Mouse (Mus musculus) splenic B cell, adult 2 months (primary cell): ENCODE data around the gene Nxn.

Source experiments
- DNase-seq: peaks from one replicate; pipeline ENCODE4 v3.0.0-alpha.2; 2011; ENCODE audit warnings: low read depth, low spot score
- H3K27me3 ChIP-seq: 2 replicates; pipeline ENCODE4 v1.6.1; 2012; ENCODE audit warnings: mild to moderate bottlenecking, low read length, moderate library complexity, mixed read lengths; ENCODE audit not compliant: control insufficient read depth, poor library complexity, insufficient read depth, severe bottlenecking
- H3K36me3 ChIP-seq: 2 replicates; pipeline ENCODE4 v1.6.1; 2012; ENCODE audit warnings: mild to moderate bottlenecking, low read length, moderate library complexity, mixed read lengths; ENCODE audit not compliant: control insufficient read depth, poor library complexity, insufficient read depth, severe bottlenecking

The Nxn gene

GRCm38 (mm10) chr11:76320475-76320874 lies 78.5 kb downstream of the Nxn start:
- no peak for DNase-seq
- Histone ChIP-seq H3K27me3 (no peaks in the 10 kb centered on the region), H3K36me3 (no peaks in the 10 kb centered on the region)

GRCm38 (mm10) chr11:76319714-76320435 lies 79.1 kb downstream of the Nxn start:
- H3K36me3 ChIP-seq = no peaks in the 10 kb centered on the region
- no peaks in the 10 kb centered on the region for H3K27me3 ChIP-seq
- DNase-seq = no peak

- H3K36me3 ChIP-seq = no peaks in the 10 kb centered on the region
- no peaks in the 10 kb centered on the region for H3K27me3 ChIP-seq
- DNase-seq = no peak
Measured at GRCm38 (mm10) chr11:76317904-76318303, 81.0 kb downstream of the Nxn start.

GRCm38 (mm10) chr11:76315785-76316444 lies 83.0 kb downstream of the Nxn start:
- DNase-seq = no peak
- Histone ChIP-seq H3K36me3 (no peaks in the 10 kb centered on the region), H3K27me3 (no peaks in the 10 kb centered on the region)

GRCm38 (mm10) chr11:76314741-76315140 lies 84.2 kb downstream of the Nxn start:
- peak; percentile 45 for DNase-seq
- H3K27me3 ChIP-seq = no peaks in the 10 kb centered on the region
- no peaks in the 10 kb centered on the region for H3K36me3 ChIP-seq

- no peaks in the 10 kb centered on the region for H3K27me3 ChIP-seq
- no peak for DNase-seq
- H3K36me3 ChIP-seq = no peaks in the 10 kb centered on the region
Measured at GRCm38 (mm10) chr11:76314140-76314539, 84.8 kb downstream of the Nxn start.

- no peak for DNase-seq
- Histone ChIP-seq H3K36me3 (no peaks in the 10 kb centered on the region), H3K27me3 (no peaks in the 10 kb centered on the region)
Measured at GRCm38 (mm10) chr11:76312805-76313204, 86.1 kb downstream of the Nxn start.

- no peak for DNase-seq
- Histone ChIP-seq H3K36me3 (no peaks in the 10 kb centered on the region), H3K27me3 (no peaks in the 10 kb centered on the region)
Measured at GRCm38 (mm10) chr11:76311224-76312000, 87.5 kb downstream of the Nxn start.

- DNase-seq = no peak
- no peaks in the 10 kb centered on the region for H3K36me3 ChIP-seq
- no peaks in the 10 kb centered on the region for H3K27me3 ChIP-seq
Measured at GRCm38 (mm10) chr11:76309868-76310267, 89.1 kb downstream of the Nxn start.

- Histone ChIP-seq H3K27me3 (no peaks in the 10 kb centered on the region), H3K36me3 (no peaks in the 10 kb centered on the region)
- DNase-seq = no peak
Measured at GRCm38 (mm10) chr11:76309072-76309471, 89.9 kb downstream of the Nxn start.

GRCm38 (mm10) chr11:76306769-76307168 lies 92.2 kb downstream of the Nxn start:
- DNase-seq = peak; percentile 36
- H3K36me3 ChIP-seq = no peaks in the 10 kb centered on the region
- no peaks in the 10 kb centered on the region for H3K27me3 ChIP-seq

GRCm38 (mm10) chr11:76305571-76305970 lies 93.4 kb downstream of the Nxn start:
- H3K36me3 ChIP-seq = no peaks in the 10 kb centered on the region
- H3K27me3 ChIP-seq = no peaks in the 10 kb centered on the region; the same call in 1 of the 2 replicates
- no peak for DNase-seq

GRCm38 (mm10) chr11:76303368-76303767 lies 95.6 kb downstream of the Nxn start:
- no peak for DNase-seq

GRCm38 (mm10) chr11:76300862-76301261 lies 98.1 kb downstream of the Nxn start:
- no peaks in the 10 kb centered on the region for H3K36me3 ChIP-seq
- DNase-seq = no peak
- H3K27me3 ChIP-seq = no peaks in the 10 kb centered on the region; the same call in 1 of the 2 replicates

More at GRCm38 (mm10) chr11:76303368-76303767, 95.6 kb downstream of the Nxn start:
- Histone ChIP-seq H3K36me3 (no peaks in the 10 kb centered on the region), H3K27me3 (no peaks in the 10 kb centered on the region; the same call in 1 of the 2 replicates)

- no peaks in the 10 kb centered on the region for H3K36me3 ChIP-seq
- no peak for DNase-seq
- H3K27me3 ChIP-seq = no peaks in the 10 kb centered on the region; the same call in 1 of the 2 replicates
Measured at GRCm38 (mm10) chr11:76298457-76299000, 100.4 kb downstream of the Nxn start.
